Mouse (Mus musculus) bone marrow macrophage, adult 2 months (primary cell): ENCODE data around the gene Tgfb1i1.

Experiments used
- CTCF ChIP-seq: IDR thresholded peaks from 2 replicates; pipeline ENCODE4 v1.5.1; 2012; ENCODE audit warnings: low read depth, mild to moderate bottlenecking, low read length, moderate library complexity
- POLR2A ChIP-seq: IDR thresholded peaks from 2 replicates; pipeline ENCODE4 v1.6.1; 2012; ENCODE audit warnings: mild to moderate bottlenecking, low read depth, low read length, borderline replicate concordance

DNA sequence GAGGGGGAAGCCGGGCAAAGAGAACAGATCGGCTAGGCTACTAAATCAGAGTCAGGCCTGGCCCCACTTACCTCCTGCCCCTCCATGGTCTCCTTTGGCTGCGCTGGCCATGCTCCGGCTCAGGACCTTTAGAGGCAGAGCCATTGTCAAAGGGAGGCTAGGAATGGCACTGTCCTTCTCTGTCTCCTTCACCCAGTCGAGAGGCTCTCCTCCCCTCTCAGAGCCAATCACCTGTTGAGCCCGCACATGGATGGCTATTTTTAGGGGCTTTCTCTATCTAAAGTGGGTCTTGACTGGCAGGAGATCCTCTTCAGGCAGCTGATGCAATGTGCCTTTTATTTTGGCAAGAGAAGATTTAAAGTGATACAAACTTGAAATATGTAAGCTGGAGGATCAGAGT, 40.5 kb upstream of the Tgfb1i1 start, which contains the start of gene Cox6a2:
- TF ChIP-seq CTCF: no peak
- TF ChIP-seq POLR2A: no peak
